Mouse (Mus musculus): ENCODE data around the gene Gm17078. TPM values are rescaled to one million over a fixed set of nuclear protein-coding genes. Genes with fewer than 3 reads are reported as not detected.
"Not testable (repeated sequence)": the region's sequence is repeated elsewhere in the genome, so short reads cannot be mapped to it uniquely, and the experiment has no call there.

The Gm17078 gene
- total RNA-seq (2017): not detected in 2 replicates

GRCm38 (mm10) chr14:51611210-51611609, at the start of gene Gm17078:
TSS of gene Gm17078 (minus strand) at chr14:51611310.
- no peak for ATAC-seq (replicated peaks; ENCODE audit: low read depth, poor library complexity, severe bottlenecking)

GRCm38 (mm10) chr14:51635566-51635965, 24.5 kb upstream of the Gm17078 start, which contains the start of gene Gm4181:
TSS of gene Gm4181 (minus strand) at chr14:51635666.
- not testable (repeated sequence) for ATAC-seq (replicated peaks; ENCODE audit: low read depth, poor library complexity, severe bottlenecking)

- ATAC-seq (replicated peaks; ENCODE audit: low read depth, poor library complexity, severe bottlenecking): not testable (repeated sequence)
Observed at GRCm38 (mm10) chr14:51632426-51632825, 21.3 kb upstream of the Gm17078 start.

GRCm38 (mm10) chr14:51592039-51592438, 19.1 kb downstream of the Gm17078 start, which contains the start of gene Gm17174:
TSS of gene Gm17174 (minus strand) at chr14:51592139.
- not testable (repeated sequence) for ATAC-seq (replicated peaks; ENCODE audit: low read depth, poor library complexity, severe bottlenecking)

- not testable (repeated sequence) for ATAC-seq (replicated peaks; ENCODE audit: low read depth, poor library complexity, severe bottlenecking)
Observed at GRCm38 (mm10) chr14:51573963-51574362, 37.1 kb downstream of the Gm17078 start, which contains the start of gene Gm17175. TSS of gene Gm17175 (minus strand) at chr14:51574063.

Other genes with a start within 250 kb of the Gm17078 start
- gene Gm7247, start 249.6 kb downstream of the Gm17078 start, total RNA-seq (2017): not detected in 2 replicates
- not detected in 2 replicates for gene Vmn2r88, start 200.5 kb downstream of the Gm17078 start, total RNA-seq (2017)
- not detected in 2 replicates for gene Vmn2r89, start 159.5 kb downstream of the Gm17078 start, total RNA-seq (2017)
- not detected in 2 replicates for gene Gm5622, start 58.5 kb downstream of the Gm17078 start, total RNA-seq (2017)
- not detected in 2 replicates for gene Gm17175, start 37.2 kb downstream of the Gm17078 start, total RNA-seq (2017)
- not detected in 2 replicates for gene Gm17174, start 19.2 kb downstream of the Gm17078 start, total RNA-seq (2017)
- gene Gm4181, start 24.4 kb upstream of the Gm17078 start, total RNA-seq (2017): not detected in 2 replicates
- gene Gm17079, start 84.2 kb upstream of the Gm17078 start, total RNA-seq (2017): not detected in 2 replicates
- gene Gm5800, start 105.9 kb upstream of the Gm17078 start, total RNA-seq (2017): not detected in 2 replicates
- not detected in 2 replicates for gene Ang4, start 162.3 kb upstream of the Gm17078 start, total RNA-seq (2017)
- not detected in 2 replicates for gene AY358078, start 188.7 kb upstream of the Gm17078 start, total RNA-seq (2017)
- 0.55 and 3.3 TPM in 2 replicates for gene Ear6, start 242.4 kb upstream of the Gm17078 start, total RNA-seq (2017)

All from common myeloid progenitor, adult 5-6 weeks (primary cell).